Mouse (Mus musculus): ENCODE data around the gene Ankrd28. TPM values are rescaled to one million over a fixed set of nuclear protein-coding genes. Genes with fewer than 3 reads are reported as not detected.
"Not testable (repeated sequence)": the region's sequence is repeated elsewhere in the genome, so short reads cannot be mapped to it uniquely, and the experiment has no call there.

Ankrd28 gene
- total RNA-seq, 2 experiments from 2014 or later: 57.7 to 63.9 TPM

GRCm38 (mm10) chr14:31794776-31795126 lies 35.7 kb downstream of the Ankrd28 start:
- DNase-seq (ENCODE audit: low spot score in 2 of 2): no peak

- peak in 1 of 2 experiments; percentile 36 for DNase-seq (ENCODE audit: low spot score in 2 of 2)
Observed at GRCm38 (mm10) chr14:31793979-31794775, 36.3 kb downstream of the Ankrd28 start.

GRCm38 (mm10) chr14:31790797-31791196 lies 39.7 kb downstream of the Ankrd28 start:
- peak in 1 of 2 experiments; percentile 21 for DNase-seq (ENCODE audit: low spot score in 2 of 2)

GRCm38 (mm10) chr14:31786906-31787305 lies 43.5 kb downstream of the Ankrd28 start:
- DNase-seq (ENCODE audit: low spot score in 2 of 2): no peak

- no peak for DNase-seq (ENCODE audit: low spot score in 2 of 2)
Observed at GRCm38 (mm10) chr14:31785681-31786080, 44.8 kb downstream of the Ankrd28 start.

- DNase-seq (ENCODE audit: low spot score in 2 of 2): no peak
Observed at GRCm38 (mm10) chr14:31784975-31785374, 45.5 kb downstream of the Ankrd28 start.

- DNase-seq (ENCODE audit: low spot score in 2 of 2): peak; percentile 37 to 63
Observed at GRCm38 (mm10) chr14:31781309-31782049, 49.0 kb downstream of the Ankrd28 start.

- peak; percentile 15 to 29 for DNase-seq (ENCODE audit: low spot score in 2 of 2)
Observed at GRCm38 (mm10) chr14:31780412-31781233, 49.8 kb downstream of the Ankrd28 start.

- DNase-seq (ENCODE audit: low spot score in 2 of 2): no peak
Observed at GRCm38 (mm10) chr14:31773518-31773917, 56.9 kb downstream of the Ankrd28 start.

- no peak for DNase-seq (ENCODE audit: low spot score in 2 of 2)
Observed at GRCm38 (mm10) chr14:31772251-31772650, 58.2 kb downstream of the Ankrd28 start.

GRCm38 (mm10) chr14:31768531-31768930 lies 61.9 kb downstream of the Ankrd28 start:
- no peak for DNase-seq (ENCODE audit: low spot score in 2 of 2)

- DNase-seq (ENCODE audit: low spot score in 2 of 2): no peak
Observed at GRCm38 (mm10) chr14:31764083-31764482, 66.4 kb downstream of the Ankrd28 start.

GRCm38 (mm10) chr14:31761727-31762126 lies 68.7 kb downstream of the Ankrd28 start:
- no peak for DNase-seq (ENCODE audit: low spot score in 2 of 2)

- DNase-seq (ENCODE audit: low spot score in 2 of 2): no peak
Observed at GRCm38 (mm10) chr14:31759195-31759594, 71.3 kb downstream of the Ankrd28 start.

GRCm38 (mm10) chr14:31758410-31758809 lies 72.0 kb downstream of the Ankrd28 start:
- DNase-seq (ENCODE audit: low spot score in 2 of 2): not testable (repeated sequence)

GRCm38 (mm10) chr14:31748239-31748873 lies 82.1 kb downstream of the Ankrd28 start:
- DNase-seq (ENCODE audit: low spot score in 2 of 2): no peak

- DNase-seq (ENCODE audit: low spot score in 2 of 2): no peak
Observed at GRCm38 (mm10) chr14:31742523-31742922, 87.9 kb downstream of the Ankrd28 start.

GRCm38 (mm10) chr14:31734811-31735210 lies 95.6 kb downstream of the Ankrd28 start:
- no peak for DNase-seq (ENCODE audit: low spot score in 2 of 2)

GRCm38 (mm10) chr14:31727522-31727921 lies 102.9 kb downstream of the Ankrd28 start:
- no peak for DNase-seq (ENCODE audit: low spot score in 2 of 2)

GRCm38 (mm10) chr14:31722746-31723145 lies 107.7 kb downstream of the Ankrd28 start:
- no peak for DNase-seq (ENCODE audit: low spot score in 2 of 2)

GRCm38 (mm10) chr14:31721256-31721655 lies 109.2 kb downstream of the Ankrd28 start:
- DNase-seq (ENCODE audit: low spot score in 2 of 2): no peak
